Mouse (Mus musculus) Patski (cell line): ENCODE results near the gene Mtmr1. TPM values are rescaled to one million over a fixed set of nuclear protein-coding genes. Genes with fewer than 3 reads are reported as not detected.

Experiments
- ATAC-seq: fragments of 100-300 bp; one replicate; pipeline ENCODE4 v1.8.0; 2021
- CTCF ChIA-PET: fragments of 350-600 bp; sonication (Branson Sonifier 250); formaldehyde crosslinking; loops from one replicate; lab custom pipeline; 2022; ENCODE audit warnings: inconsistent platforms; lab: Charles Lee
- POLR2A ChIA-PET: fragments of 350-600 bp; sonication (Branson Sonifier 250); formaldehyde crosslinking; loops from one replicate; lab custom pipeline; 2022; ENCODE audit warnings: antibody characterized with exemption, inconsistent platforms; lab: Charles Lee
- DNase-seq: peaks from one replicate; pipeline ENCODE4 v3.0.0-alpha.2; 2011; ENCODE audit warnings: low read depth, low spot score
- H3K27me3 ChIP-seq: fragments of 371-371 bp; one replicate; pipeline ENCODE4 v1.5.1; 2021
- CTCF ChIP-seq: fragments of 100-300 bp; IDR thresholded peaks from one replicate; pipeline ENCODE4 v1.5.1; 2021
- in situ Hi-C: fragments of 300-500 bp; cut with MboI; formaldehyde crosslinking; loops from 3 replicates; pipeline ENCODE4 v1.11.1; 2018; ENCODE audit warnings: low pct_unique_long_range_greater_than_20kb, mixed read lengths
- polyA plus RNA-seq: library from polyadenylated mRNA; unstranded; gene quantifications from one replicate; pipeline ENCODE4 v1.2.3, GENCODE M21; 2021

The Mtmr1 gene
- polyA plus RNA-seq, 1 experiment from 2014 or later, result 21.6 TPM

GRCm38 (mm10) chrX:71435542-71435941 lies 71.0 kb downstream of the Mtmr1 start:
- DNase-seq (no peak), ATAC-seq (no peak)
- CTCF ChIA-PET, result interaction anchor here (0.7 to 1.5 kb wide), 2 partner anchors 9 to 132 kb away, joined by 3 to 5 read pairs; no protein-coding TSS in a partner anchor
- no peak for TF ChIP-seq CTCF
- POLR2A ChIA-PET, result no interaction called here
- in situ Hi-C loops, result no loop called here
- H3K27me3 ChIP-seq, result peaks cover 11% of the 10 kb centered on the region

- DNase-seq (no peak), ATAC-seq (no peak)
- ChIA-PET CTCF (interaction anchor here (1.8 kb wide), 1 partner anchor 13 kb away, joined by 4 read pairs; no protein-coding TSS in a partner anchor), POLR2A (no interaction called here)
- TF ChIP-seq CTCF, result no peak
- in situ Hi-C loops, result no loop called here
- peaks cover 18% of the 10 kb centered on the region for H3K27me3 ChIP-seq
These were observed 74.9 kb downstream of the Mtmr1 start for GRCm38 (mm10) chrX:71439473-71439872.

GRCm38 (mm10) chrX:71442916-71443315 lies 78.4 kb downstream of the Mtmr1 start:
- TF ChIP-seq CTCF, result no peak

GRCm38 (mm10) chrX:71456078-71456737 lies 91.6 kb downstream of the Mtmr1 start:
- DNase-seq, result peak; percentile 9
- TF ChIP-seq CTCF, result no peak
- no peaks in the 10 kb centered on the region for H3K27me3 ChIP-seq
- POLR2A ChIA-PET, result no interaction called here
- CTCF ChIA-PET, result interaction anchor here (1.0 kb wide), 1 partner anchor 139 kb away, joined by 3 read pairs; no protein-coding TSS in a partner anchor
- peak; percentile 47 for ATAC-seq
- in situ Hi-C loops, result no loop called here

More at GRCm38 (mm10) chrX:71442916-71443315, 78.4 kb downstream of the Mtmr1 start:
- H3K27me3 ChIP-seq, result peaks cover 33% of the 10 kb centered on the region
- no peak for ATAC-seq
- POLR2A ChIA-PET, result no interaction called here
- no peak for DNase-seq
- CTCF ChIA-PET, result interaction anchor here (1.2 kb wide), 1 partner anchor 36 kb away, joined by 3 read pairs; no protein-coding TSS in a partner anchor
- in situ Hi-C loops, result no loop called here

- ChIA-PET CTCF (interaction anchor here (0.7 to 1.4 kb wide), 2 partner anchors 131 to 138 kb away, joined by 3 to 4 read pairs; no protein-coding TSS in a partner anchor), POLR2A (no interaction called here)
- TF ChIP-seq CTCF, result no peak
- peaks cover 14% of the 10 kb centered on the region for H3K27me3 ChIP-seq
- DNase-seq (peak; percentile 31), ATAC-seq (peak; percentile 45)
- in situ Hi-C loops, result no loop called here
These were observed 99.7 kb downstream of the Mtmr1 start for GRCm38 (mm10) chrX:71464138-71464826.

GRCm38 (mm10) chrX:71465417-71465816 lies 100.9 kb downstream of the Mtmr1 start:
- peak; percentile 88 for ATAC-seq
- peak; percentile 53 for DNase-seq
- in situ Hi-C loops, result no loop called here

GRCm38 (mm10) chrX:71467491-71467890 lies 102.9 kb downstream of the Mtmr1 start:
- ATAC-seq (no peak), DNase-seq (no peak)
- peaks cover 11% of the 10 kb centered on the region for H3K27me3 ChIP-seq
- no peak for TF ChIP-seq CTCF
- ChIA-PET CTCF (interaction anchor here (1.0 to 1.1 kb wide), 2 partner anchors 18 to 62 kb away, joined by 3 read pairs; no protein-coding TSS in a partner anchor), POLR2A (no interaction called here)
- in situ Hi-C loops, result no loop called here

More at GRCm38 (mm10) chrX:71465417-71465816, 100.9 kb downstream of the Mtmr1 start:
- H3K27me3 ChIP-seq, result peaks cover 14% of the 10 kb centered on the region
- POLR2A ChIA-PET, result no interaction called here
- no peak for TF ChIP-seq CTCF
- CTCF ChIA-PET, result no interaction called here

Other genes starting within 250 kb of the Mtmr1 start
- 14.5 TPM for gene Mtm1, start 154.0 kb upstream of the Mtmr1 start, polyA plus RNA-seq
- 43.0 TPM for gene Cd99l2, start 128.1 kb downstream of the Mtmr1 start, polyA plus RNA-seq
- 112 TPM for gene Hmgb3, start 191.2 kb downstream of the Mtmr1 start, polyA plus RNA-seq